Mouse (Mus musculus) limb, embryonic 11.5 days (tissue): ENCODE measurements around the gene Kcnc3. TPM values are rescaled to one million over a fixed set of nuclear protein-coding genes. Genes with fewer than 3 reads are reported as not detected.

Experiments
- ATAC-seq: fragments of 200-750 bp; cut with Nextera tagmentation; 2 replicates; pipeline ENCODE4 v1.8.0; 2017; ENCODE audit warnings: low read depth; ENCODE audit not compliant: insufficient number of reproducible peaks, low FRiP score, low TSS enrichment
- DNase-seq: peaks from one replicate; pipeline ENCODE4 v3.0.0-alpha.2; 2015; ENCODE audit warnings: low spot score
- H3K27ac ChIP-seq: fragments of 300-500 bp; sonication (generic); replicated peaks from 2 replicates; pipeline ENCODE4 v1.5.1; 2014; ENCODE audit warnings: low read depth, mild to moderate bottlenecking, low read length
- H3K27me3 ChIP-seq: fragments of 300-500 bp; sonication (generic); 2 replicates; pipeline ENCODE4 v1.6.1; 2014; ENCODE audit warnings: mild to moderate bottlenecking, low read length, mixed read lengths; ENCODE audit not compliant: control insufficient read depth, insufficient read depth
- H3K36me3 ChIP-seq: fragments of 300-500 bp; sonication (generic); 2 replicates; pipeline ENCODE4 v1.6.1; 2014; ENCODE audit warnings: mild to moderate bottlenecking, low read length, moderate library complexity, mixed read lengths; ENCODE audit not compliant: control insufficient read depth, insufficient read depth
- H3K4me1 ChIP-seq: fragments of 300-500 bp; sonication (generic); 2 replicates; pipeline ENCODE4 v1.6.1; 2014; ENCODE audit warnings: low read length, mixed read lengths; ENCODE audit not compliant: control insufficient read depth, insufficient read depth
- H3K4me2 ChIP-seq: fragments of 300-500 bp; sonication (generic); 2 replicates; pipeline ENCODE4 v1.6.1; 2014; ENCODE audit warnings: low read depth, mild to moderate bottlenecking, moderate library complexity; ENCODE audit not compliant: severe bottlenecking
- H3K4me3 ChIP-seq: fragments of 300-500 bp; sonication (generic); 2 replicates; pipeline ENCODE4 v1.5.1; 2014; ENCODE audit warnings: low read depth, low read length
- H3K9ac ChIP-seq: fragments of 300-500 bp; sonication (generic); 2 replicates; pipeline ENCODE4 v1.6.1; 2014; ENCODE audit warnings: mild to moderate bottlenecking, low read length
- H3K9me3 ChIP-seq: fragments of 300-500 bp; sonication (generic); 2 replicates; pipeline ENCODE4 v1.6.1; 2016; ENCODE audit warnings: low read length; ENCODE audit not compliant: control insufficient read depth
- WGBS: fragments of 180-500 bp; shearing (Covaris S2); extraction: QIAGEN DNeasy Blood & Tissue Kit; methylation state at CpG from one replicate; pipeline ENCODE4 v1.1.7; 2014; 5-methylcytosine and 5-hydroxymethylcytosine counted together
- polyA plus RNA-seq: library from polyadenylated mRNA; unstranded; fragments of >200 nt; fragmentation: Nextera tagmentation; extraction: Ambion mirVana; gene quantifications from 2 replicates; pipeline ENCODE4 v1.2.1, GENCODE M21; 2014

Gene Kcnc3
- polyA plus RNA-seq, 1 experiment from 2014 or later, result 0.36 TPM

DNA sequence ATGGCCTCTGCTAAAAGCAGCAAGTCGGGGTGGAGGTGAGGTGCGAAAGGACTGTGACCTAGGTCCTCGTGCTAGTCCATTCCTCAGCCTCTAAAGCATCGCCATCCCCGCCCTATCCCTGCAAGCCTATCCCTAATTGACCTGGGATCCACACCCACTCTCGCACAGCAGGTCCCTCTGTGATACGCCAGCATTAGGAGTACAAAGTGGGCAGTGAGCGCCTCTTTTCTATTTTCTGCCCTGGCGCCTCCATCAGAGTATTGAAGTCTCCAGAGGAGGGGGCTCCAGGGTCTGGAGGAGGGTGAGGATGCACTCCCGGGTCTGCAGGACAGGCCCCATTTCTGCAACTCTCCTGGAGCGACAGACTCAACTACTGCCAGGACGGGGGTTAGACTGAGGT is 2.1 kb upstream of the Kcnc3 start:
- DNase-seq, result no peak
- peak overlapping the region; percentile 11 for H3K4me3 ChIP-seq
- no peaks in the 10 kb centered on the region for H3K36me3 ChIP-seq
- H3K4me2 ChIP-seq, result peak overlapping the region; percentile 39; the same call in 1 of the 2 replicates
- H3K4me1 ChIP-seq, result peaks cover 11% of the 10 kb centered on the region; the same call in 1 of the 2 replicates
- peaks cover 73% of the 10 kb centered on the region for H3K27me3 ChIP-seq
- H3K9ac ChIP-seq, result no peak overlapping the region
- H3K9me3 ChIP-seq, result no peaks in the 10 kb centered on the region
- no peak overlapping the region for H3K27ac ChIP-seq
- 5% methylated on average over 12 of the region's 12 CpGs for WGBS
- ATAC-seq, result no peak

DNA sequence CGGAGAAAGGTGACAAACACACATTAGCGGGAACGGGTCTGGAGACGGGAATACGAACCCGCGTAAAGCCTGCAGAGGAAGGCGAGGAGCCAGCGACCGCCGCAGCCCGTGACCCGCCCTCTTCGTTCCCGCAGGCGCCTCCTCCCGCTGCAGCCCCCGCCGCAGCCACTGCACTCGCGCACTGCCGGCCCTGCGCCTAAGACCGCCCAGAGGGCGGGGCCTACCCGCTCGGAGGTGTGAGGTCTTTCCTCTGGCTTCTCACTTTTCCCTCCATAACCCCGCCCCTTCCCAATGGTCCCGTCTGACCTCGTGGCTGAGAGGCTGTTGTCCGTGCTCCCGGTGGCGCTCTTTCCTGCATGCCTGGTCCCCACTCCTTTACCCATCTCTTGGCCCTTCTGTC is 1.3 kb upstream of the Kcnc3 start:
- Histone ChIP-seq H3K9me3 (no peaks in the 10 kb centered on the region), H3K9ac (no peak overlapping the region), H3K4me1 (peaks cover 15% of the 10 kb centered on the region; the same call in 1 of the 2 replicates), H3K27me3 (peaks cover 78% of the 10 kb centered on the region), H3K27ac (no peak overlapping the region), H3K4me2 (peak overlapping the region; percentile 39), H3K36me3 (no peaks in the 10 kb centered on the region), H3K4me3 (peak overlapping the region; percentile 11)
- ATAC-seq, result peak; percentile 40; the same call in 1 of the 2 replicates
- DNase-seq, result peak; percentile 85
- 0% methylated on average over 31 of the region's 33 CpGs for WGBS

DNA sequence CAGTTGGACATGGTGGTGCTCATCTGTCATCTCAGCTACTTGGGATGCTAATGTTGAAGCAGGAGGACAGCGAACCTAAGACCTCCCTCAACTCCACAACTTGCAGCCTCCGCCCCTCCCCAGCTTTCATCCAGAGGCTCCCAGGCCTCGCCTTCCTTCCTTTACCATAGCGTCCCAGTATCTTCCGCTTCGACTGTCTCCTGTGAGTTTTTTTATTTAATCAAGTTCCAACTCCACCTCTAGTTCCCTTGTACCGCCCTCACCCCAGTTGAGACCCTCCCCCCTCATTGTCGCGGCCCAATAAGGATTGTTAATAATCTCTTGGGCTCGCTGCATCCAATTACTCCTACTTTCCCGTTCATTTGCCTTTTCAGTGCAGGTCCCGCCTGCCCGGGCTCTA is 518 bp upstream of the Kcnc3 start:
- Histone ChIP-seq H3K4me2 (peak overlapping the region; percentile 98; the same call in 1 of the 2 replicates), H3K4me1 (peaks cover 15% of the 10 kb centered on the region; the same call in 1 of the 2 replicates), H3K36me3 (no peaks in the 10 kb centered on the region)

DNA sequence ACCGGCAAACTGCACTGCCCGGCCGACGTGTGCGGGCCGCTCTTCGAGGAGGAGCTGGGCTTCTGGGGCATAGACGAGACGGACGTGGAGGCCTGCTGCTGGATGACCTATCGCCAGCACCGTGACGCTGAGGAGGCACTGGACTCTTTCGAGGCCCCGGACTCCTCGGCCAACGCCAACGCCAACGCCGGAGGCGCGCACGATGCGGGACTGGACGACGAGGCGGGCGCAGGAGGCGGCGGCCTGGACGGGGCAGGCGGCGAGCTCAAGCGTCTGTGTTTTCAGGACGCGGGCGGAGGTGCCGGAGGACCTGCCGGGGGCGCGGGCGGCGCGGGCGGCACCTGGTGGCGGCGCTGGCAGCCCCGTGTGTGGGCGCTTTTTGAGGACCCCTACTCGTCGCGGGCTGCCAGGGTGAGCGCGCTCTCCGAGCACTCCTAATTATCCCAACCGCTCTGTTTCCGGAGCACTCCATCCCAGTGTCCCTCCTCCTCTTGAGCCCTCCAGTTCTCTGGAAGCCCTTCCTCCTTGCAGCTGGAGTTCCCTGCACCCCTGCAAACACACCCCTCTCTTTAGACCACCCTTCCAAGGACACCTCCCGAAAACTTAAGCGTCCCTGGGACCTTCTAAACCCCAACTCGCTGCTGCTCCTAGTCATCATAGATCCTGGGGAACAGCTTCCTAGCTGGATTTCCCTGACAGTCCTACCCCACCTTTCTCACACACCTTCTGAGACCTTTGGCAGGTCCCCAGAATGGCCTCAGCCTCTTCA is 1.1 kb downstream of the Kcnc3 start:
- Histone ChIP-seq H3K4me3 (peak overlapping the region; percentile 47), H3K9me3 (no peaks in the 10 kb centered on the region), H3K4me2 (peak overlapping the region; percentile 98), H3K36me3 (no peaks in the 10 kb centered on the region), H3K27ac (no peak overlapping the region), H3K4me1 (peaks cover 15% of the 10 kb centered on the region; the same call in 1 of the 2 replicates), H3K27me3 (peaks cover 63% of the 10 kb centered on the region), H3K9ac (no peak overlapping the region; the same call in 1 of the 2 replicates)
- no peak for ATAC-seq
- WGBS, result 1% methylated on average over 56 of the region's 60 CpGs
- DNase-seq, result peak; percentile 35

More for the DNA sequence above, 518 bp upstream of the Kcnc3 start:
- Histone ChIP-seq H3K27me3 (peaks cover 75% of the 10 kb centered on the region), H3K27ac (no peak overlapping the region), H3K9me3 (no peaks in the 10 kb centered on the region), H3K4me3 (peak overlapping the region; percentile 3; the same call in 1 of the 2 replicates), H3K9ac (no peak overlapping the region)
- ATAC-seq (no peak), DNase-seq (no peak)
- WGBS, result 2% methylated on average over 13 of the region's 13 CpGs

DNA sequence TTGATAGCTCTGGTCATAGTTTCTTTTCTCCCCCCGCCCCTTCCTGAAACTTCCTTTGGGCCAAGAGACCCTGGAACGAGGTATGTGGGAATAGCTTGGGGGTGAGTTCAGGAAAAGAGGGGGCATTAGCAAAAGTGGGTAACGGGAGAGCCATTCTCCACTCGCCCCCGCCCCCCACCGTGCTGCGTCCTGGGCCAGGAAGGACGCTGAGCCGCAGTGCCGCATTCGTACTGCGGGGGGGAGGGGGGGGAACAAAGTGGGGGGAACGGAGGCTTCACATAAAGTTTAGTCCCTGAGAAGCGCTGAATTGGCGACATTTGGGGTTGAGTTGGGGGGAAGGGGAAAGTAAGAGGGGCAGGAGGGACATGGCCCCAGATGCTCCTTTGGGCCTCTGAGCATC is 2.6 kb downstream of the Kcnc3 start:
- Histone ChIP-seq H3K9me3 (no peaks in the 10 kb centered on the region), H3K27me3 (peaks cover 48% of the 10 kb centered on the region), H3K27ac (no peak overlapping the region), H3K4me2 (no peak overlapping the region), H3K9ac (no peak overlapping the region), H3K36me3 (no peaks in the 10 kb centered on the region), H3K4me3 (no peak overlapping the region), H3K4me1 (peaks cover 15% of the 10 kb centered on the region; the same call in 1 of the 2 replicates)
- WGBS, result 1% methylated on average over 15 of the region's 15 CpGs
- ATAC-seq (no peak), DNase-seq (no peak)

DNA sequence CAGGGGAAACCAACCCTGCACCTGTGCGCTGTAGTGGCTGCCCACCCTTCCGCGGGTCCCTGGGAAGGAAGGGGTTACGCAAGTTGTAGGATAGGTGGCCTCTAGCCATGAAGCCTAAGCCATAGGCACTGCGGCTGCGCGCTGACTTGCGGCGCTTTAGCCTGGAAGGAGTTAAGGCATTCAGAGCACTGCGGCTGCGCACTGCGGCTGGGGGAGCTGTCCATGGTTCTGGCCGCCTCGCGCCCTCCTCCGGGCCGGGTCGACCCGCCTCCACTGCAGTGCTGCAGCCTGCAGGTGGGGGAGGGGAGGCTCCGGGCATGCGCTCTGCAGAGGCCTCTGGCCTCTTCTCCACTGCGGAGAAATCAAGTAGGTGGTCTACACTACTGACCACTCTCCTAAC is 3.3 kb downstream of the Kcnc3 start:
- Histone ChIP-seq H3K4me2 (no peak overlapping the region; the same call in 1 of the 2 replicates), H3K9me3 (no peaks in the 10 kb centered on the region), H3K27ac (no peak overlapping the region), H3K36me3 (no peaks in the 10 kb centered on the region), H3K9ac (no peak overlapping the region), H3K4me3 (no peak overlapping the region), H3K4me1 (peaks cover 9% of the 10 kb centered on the region; the same call in 1 of the 2 replicates), H3K27me3 (peaks cover 42% of the 10 kb centered on the region)
- ATAC-seq, result peak; percentile 46
- peak; percentile 92 for DNase-seq
- under 1% methylated on average over 22 of the region's 22 CpGs for WGBS

DNA sequence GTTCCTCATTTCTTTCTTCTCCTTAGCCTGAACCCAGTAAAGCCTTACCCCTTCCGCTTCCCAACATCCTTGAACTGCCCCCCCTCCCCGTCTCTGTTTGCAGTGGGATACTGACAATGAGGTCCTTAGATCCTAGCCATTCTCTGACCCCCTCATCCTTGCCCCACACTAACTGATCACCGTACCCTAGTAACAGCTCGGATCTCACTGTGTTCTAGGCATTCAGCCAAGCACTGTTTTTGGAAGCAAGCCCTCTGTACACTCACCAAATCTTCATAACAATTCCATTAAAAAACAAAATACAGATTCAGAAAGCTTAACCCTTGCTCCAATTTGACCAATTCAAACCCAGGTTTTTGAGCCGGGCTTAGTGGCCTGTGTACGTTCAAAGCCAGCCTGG is 3.8 kb downstream of the Kcnc3 start:
- Histone ChIP-seq H3K9ac (no peak overlapping the region), H3K36me3 (no peaks in the 10 kb centered on the region), H3K27ac (no peak overlapping the region), H3K27me3 (peaks cover 39% of the 10 kb centered on the region), H3K4me1 (0 out of 2 replicates have a peak, but pooled peaks cover 9% of the 10 kb centered on the region), H3K9me3 (no peaks in the 10 kb centered on the region), H3K4me2 (no peak overlapping the region), H3K4me3 (no peak overlapping the region)
- no peak for DNase-seq
- WGBS, result 78% methylated on average over 6 of the region's 6 CpGs
- ATAC-seq, result no peak

DNA sequence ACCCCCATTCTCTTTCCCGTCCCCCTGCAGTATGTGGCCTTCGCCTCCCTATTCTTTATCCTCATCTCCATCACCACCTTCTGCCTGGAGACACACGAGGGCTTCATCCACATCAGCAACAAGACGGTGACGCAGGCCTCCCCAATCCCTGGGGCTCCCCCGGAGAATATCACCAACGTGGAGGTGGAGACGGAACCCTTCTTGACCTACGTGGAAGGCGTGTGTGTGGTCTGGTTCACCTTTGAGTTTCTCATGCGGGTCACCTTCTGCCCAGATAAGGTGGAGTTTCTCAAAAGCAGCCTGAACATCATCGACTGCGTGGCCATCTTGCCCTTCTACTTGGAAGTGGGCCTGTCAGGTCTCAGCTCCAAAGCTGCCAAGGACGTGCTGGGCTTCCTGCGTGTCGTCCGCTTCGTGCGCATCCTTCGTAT is 4.7 kb downstream of the Kcnc3 start:
- DNase-seq (no peak), ATAC-seq (no peak)
- H3K36me3 ChIP-seq, result no peaks in the 10 kb centered on the region
- peaks cover 31% of the 10 kb centered on the region for H3K27me3 ChIP-seq
- no peak overlapping the region for H3K27ac ChIP-seq
- no peak overlapping the region for H3K4me3 ChIP-seq
- H3K4me1 ChIP-seq, result 0 out of 2 replicates have a peak, but pooled peaks cover 6% of the 10 kb centered on the region
- H3K9me3 ChIP-seq, result no peaks in the 10 kb centered on the region
- WGBS, result 95% methylated on average over 20 of the region's 20 CpGs
- no peak overlapping the region for H3K9ac ChIP-seq
- no peak overlapping the region for H3K4me2 ChIP-seq
